Mouse (Mus musculus) thymus, postnatal 36 days (tissue): Measurements from ENCODE around the gene Mfap4.

Experiments used
- DNase-seq, 2 experiments: peaks; one replicate each; pipeline ENCODE4 v3.0.0; 2022; ENCODE audit warnings: mixed read lengths in 2 of 2

Gene Mfap4

GRCm38 (mm10) chr11:61519484-61520107, 34.4 kb downstream of the Mfap4 start:
- no peak for DNase-seq

- DNase-seq = no peak
These were observed 41.6 kb downstream of the Mfap4 start for GRCm38 (mm10) chr11:61526872-61527271.

GRCm38 (mm10) chr11:61529268-61529713, 44.1 kb downstream of the Mfap4 start:
- DNase-seq = no peak

- DNase-seq = no peak
These were observed 47.6 kb downstream of the Mfap4 start for GRCm38 (mm10) chr11:61532820-61533219.

- no peak for DNase-seq
These were observed 48.3 kb downstream of the Mfap4 start for GRCm38 (mm10) chr11:61533571-61533970.

- no peak for DNase-seq
These were observed 50.3 kb downstream of the Mfap4 start for GRCm38 (mm10) chr11:61535530-61535929.

GRCm38 (mm10) chr11:61536952-61537351, 51.7 kb downstream of the Mfap4 start:
- DNase-seq = no peak

GRCm38 (mm10) chr11:61537362-61537761, 52.1 kb downstream of the Mfap4 start:
- DNase-seq = no peak
